Mouse (Mus musculus): Measurements from ENCODE around the gene Gm4340.
"Not testable (repeated sequence)": the region's sequence is repeated elsewhere in the genome, so short reads cannot be mapped to it uniquely, and the experiment has no call there.

Gene Gm4340

DNA sequence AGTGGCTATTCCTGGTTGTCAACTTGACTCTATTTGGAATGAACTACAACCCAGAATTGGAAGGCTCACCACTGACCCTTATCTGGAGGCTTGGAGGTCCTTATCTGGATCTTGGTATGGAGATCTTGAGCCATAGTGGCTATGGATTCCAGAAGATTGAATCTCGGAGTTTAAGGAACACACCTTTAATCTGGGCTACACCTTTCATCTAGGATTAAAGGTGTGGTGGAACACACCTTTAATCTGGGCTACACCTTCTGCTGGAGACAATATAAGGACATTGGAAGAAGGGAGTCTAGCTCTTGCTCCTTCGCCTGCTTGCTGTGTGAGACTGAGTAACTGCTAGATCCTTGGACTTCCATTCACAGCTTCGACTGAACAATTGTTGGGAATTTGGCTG is at the start of gene Gm4340:
Gene Gm4340, plus strand, starts transcription at position 301 of the 400 bp plus-strand sequence.
- not testable (repeated sequence) for DNase-seq (ENCODE audit: low read depth, low spot score); H3K27me3 ChIP-seq (ENCODE audit: control insufficient read depth, insufficient read depth, low read length, poor library complexity, severe bottlenecking); H3K36me3 ChIP-seq (ENCODE audit: control insufficient read depth, insufficient read depth, low read length, poor library complexity, severe bottlenecking)

DNA sequence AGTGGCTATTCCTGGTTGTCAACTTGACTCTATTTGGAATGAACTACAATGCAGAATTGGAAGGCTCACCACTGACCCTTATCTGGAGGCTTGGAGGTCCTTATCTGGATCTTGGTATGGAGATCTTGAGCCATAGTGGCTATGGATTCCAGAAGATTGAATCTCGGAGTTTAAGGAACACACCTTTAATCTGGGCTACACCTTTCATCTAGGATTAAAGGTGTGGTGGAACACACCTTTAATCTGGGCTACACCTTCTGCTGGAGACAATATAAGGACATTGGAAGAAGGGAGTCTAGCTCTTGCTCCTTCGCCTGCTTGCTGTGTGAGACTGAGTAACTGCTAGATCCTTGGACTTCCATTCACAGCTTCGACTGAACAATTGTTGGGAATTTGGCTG is 42.6 kb upstream of the Gm4340 start, which contains the start of gene Gm6763:
Gene Gm6763, plus strand, starts transcription at position 301 of the 400 bp plus-strand sequence.
- DNase-seq (ENCODE audit: low read depth, low spot score), result not testable (repeated sequence)

DNA sequence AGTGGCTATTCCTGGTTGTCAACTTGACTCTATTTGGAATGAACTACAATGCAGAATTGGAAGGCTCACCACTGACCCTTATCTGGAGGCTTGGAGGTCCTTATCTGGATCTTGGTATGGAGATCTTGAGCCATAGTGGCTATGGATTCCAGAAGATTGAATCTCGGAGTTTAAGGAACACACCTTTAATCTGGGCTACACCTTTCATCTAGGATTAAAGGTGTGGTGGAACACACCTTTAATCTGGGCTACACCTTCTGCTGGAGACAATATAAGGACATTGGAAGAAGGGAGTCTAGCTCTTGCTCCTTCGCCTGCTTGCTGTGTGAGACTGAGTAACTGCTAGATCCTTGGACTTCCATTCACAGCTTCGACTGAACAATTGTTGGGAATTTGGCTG is 34.1 kb upstream of the Gm4340 start, which contains the start of gene Gm8764:
Gene Gm8764, plus strand, starts transcription at position 301 of the 400 bp plus-strand sequence.
- not testable (repeated sequence) for DNase-seq (ENCODE audit: low read depth, low spot score); H3K27me3 ChIP-seq (ENCODE audit: control insufficient read depth, insufficient read depth, low read length, poor library complexity, severe bottlenecking); H3K36me3 ChIP-seq (ENCODE audit: control insufficient read depth, insufficient read depth, low read length, poor library complexity, severe bottlenecking)

More for the DNA sequence above, 42.6 kb upstream of the Gm4340 start, which contains the start of gene Gm6763:
- not testable (repeated sequence) for H3K27me3 ChIP-seq (ENCODE audit: control insufficient read depth, insufficient read depth, low read length, poor library complexity, severe bottlenecking); H3K36me3 ChIP-seq (ENCODE audit: control insufficient read depth, insufficient read depth, low read length, poor library complexity, severe bottlenecking)

DNA sequence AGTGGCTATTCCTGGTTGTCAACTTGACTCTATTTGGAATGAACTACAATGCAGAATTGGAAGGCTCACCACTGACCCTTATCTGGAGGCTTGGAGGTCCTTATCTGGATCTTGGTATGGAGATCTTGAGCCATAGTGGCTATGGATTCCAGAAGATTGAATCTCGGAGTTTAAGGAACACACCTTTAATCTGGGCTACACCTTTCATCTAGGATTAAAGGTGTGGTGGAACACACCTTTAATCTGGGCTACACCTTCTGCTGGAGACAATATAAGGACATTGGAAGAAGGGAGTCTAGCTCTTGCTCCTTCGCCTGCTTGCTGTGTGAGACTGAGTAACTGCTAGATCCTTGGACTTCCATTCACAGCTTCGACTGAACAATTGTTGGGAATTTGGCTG is 25.6 kb upstream of the Gm4340 start, which contains the start of gene Gm21304:
Gene Gm21304, plus strand, starts transcription at position 301 of the 400 bp plus-strand sequence.
- not testable (repeated sequence) for H3K27me3 ChIP-seq (ENCODE audit: control insufficient read depth, insufficient read depth, low read length, poor library complexity, severe bottlenecking); DNase-seq (ENCODE audit: low read depth, low spot score)

DNA sequence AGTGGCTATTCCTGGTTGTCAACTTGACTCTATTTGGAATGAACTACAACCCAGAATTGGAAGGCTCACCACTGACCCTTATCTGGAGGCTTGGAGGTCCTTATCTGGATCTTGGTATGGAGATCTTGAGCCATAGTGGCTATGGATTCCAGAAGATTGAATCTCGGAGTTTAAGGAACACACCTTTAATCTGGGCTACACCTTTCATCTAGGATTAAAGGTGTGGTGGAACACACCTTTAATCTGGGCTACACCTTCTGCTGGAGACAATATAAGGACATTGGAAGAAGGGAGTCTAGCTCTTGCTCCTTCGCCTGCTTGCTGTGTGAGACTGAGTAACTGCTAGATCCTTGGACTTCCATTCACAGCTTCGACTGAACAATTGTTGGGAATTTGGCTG is 17.1 kb upstream of the Gm4340 start, which contains the start of gene Gm21312:
Gene Gm21312, plus strand, starts transcription at position 301 of the 400 bp plus-strand sequence.
- not testable (repeated sequence) for H3K27me3 ChIP-seq (ENCODE audit: control insufficient read depth, insufficient read depth, low read length, poor library complexity, severe bottlenecking); DNase-seq (ENCODE audit: low read depth, low spot score); H3K36me3 ChIP-seq (ENCODE audit: control insufficient read depth, insufficient read depth, low read length, poor library complexity, severe bottlenecking)

More for the DNA sequence above, 25.6 kb upstream of the Gm4340 start, which contains the start of gene Gm21304:
- H3K36me3 ChIP-seq (ENCODE audit: control insufficient read depth, insufficient read depth, low read length, poor library complexity, severe bottlenecking), result not testable (repeated sequence)

DNA sequence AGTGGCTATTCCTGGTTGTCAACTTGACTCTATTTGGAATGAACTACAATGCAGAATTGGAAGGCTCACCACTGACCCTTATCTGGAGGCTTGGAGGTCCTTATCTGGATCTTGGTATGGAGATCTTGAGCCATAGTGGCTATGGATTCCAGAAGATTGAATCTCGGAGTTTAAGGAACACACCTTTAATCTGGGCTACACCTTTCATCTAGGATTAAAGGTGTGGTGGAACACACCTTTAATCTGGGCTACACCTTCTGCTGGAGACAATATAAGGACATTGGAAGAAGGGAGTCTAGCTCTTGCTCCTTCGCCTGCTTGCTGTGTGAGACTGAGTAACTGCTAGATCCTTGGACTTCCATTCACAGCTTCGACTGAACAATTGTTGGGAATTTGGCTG is 8.6 kb upstream of the Gm4340 start, which contains the start of gene Gm20765:
Gene Gm20765, plus strand, starts transcription at position 301 of the 400 bp plus-strand sequence.
- H3K27me3 ChIP-seq (ENCODE audit: control insufficient read depth, insufficient read depth, low read length, poor library complexity, severe bottlenecking); DNase-seq (ENCODE audit: low read depth, low spot score); H3K36me3 ChIP-seq (ENCODE audit: control insufficient read depth, insufficient read depth, low read length, poor library complexity, severe bottlenecking): not testable (repeated sequence)

DNA sequence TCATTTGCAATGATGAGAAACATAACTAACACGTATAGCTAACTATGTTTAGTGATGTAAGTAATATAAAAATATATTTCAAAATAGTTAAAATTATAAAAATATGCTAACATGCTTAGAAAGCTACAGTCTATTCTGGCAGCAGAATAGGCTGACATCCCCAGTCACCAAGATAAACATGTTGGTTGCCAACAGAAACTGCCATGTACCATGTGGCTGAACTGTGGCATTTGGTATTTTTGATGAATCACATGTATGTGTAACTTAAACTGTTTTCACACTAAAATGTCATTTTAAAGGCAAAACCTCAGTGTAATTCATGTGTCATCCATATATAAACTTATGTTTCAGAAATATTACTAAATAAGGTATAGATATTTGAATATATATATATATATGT is 15.8 kb downstream of the Gm4340 start:
- no peak for DNase-seq (ENCODE audit: low read depth, low spot score)
- no peaks in the 10 kb centered on the region for H3K27me3 ChIP-seq (ENCODE audit: control insufficient read depth, insufficient read depth, low read length, poor library complexity, severe bottlenecking)
- no peaks in the 10 kb centered on the region for H3K36me3 ChIP-seq (ENCODE audit: control insufficient read depth, insufficient read depth, low read length, poor library complexity, severe bottlenecking)

DNA sequence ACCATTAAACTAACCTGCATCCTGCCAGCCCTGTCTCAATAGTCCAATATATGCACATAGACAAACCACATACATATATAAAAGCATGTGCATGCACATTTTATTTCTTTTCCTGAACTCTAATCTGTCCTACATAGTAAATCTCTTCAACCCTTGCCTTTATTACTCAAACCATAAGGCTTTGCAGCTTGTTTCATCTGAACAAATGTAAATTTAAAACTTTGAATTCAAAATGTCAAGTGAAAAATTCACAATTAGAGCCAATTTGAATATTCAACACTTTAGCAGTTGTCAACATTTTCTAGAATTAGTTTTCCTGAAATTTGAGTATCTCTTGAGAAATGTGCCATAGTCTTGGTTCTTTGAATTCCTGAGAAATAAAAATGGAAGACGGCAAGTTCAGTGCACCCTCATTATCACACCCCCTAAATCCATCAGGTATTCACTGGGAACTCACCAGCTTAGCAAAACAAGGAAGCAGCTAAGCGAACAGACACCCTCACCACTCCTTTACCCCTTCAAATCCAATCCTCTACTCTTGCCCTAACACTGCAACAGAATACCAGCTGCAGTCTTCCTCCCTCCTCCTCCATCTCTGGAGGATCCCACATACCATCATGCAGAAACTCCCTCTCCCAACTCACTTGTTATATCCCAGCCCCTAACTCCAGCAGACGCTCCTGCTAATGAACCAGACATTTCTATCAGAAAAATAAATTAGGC is 16.6 kb downstream of the Gm4340 start:
- no peak for DNase-seq (ENCODE audit: low read depth, low spot score)
- H3K36me3 ChIP-seq (ENCODE audit: control insufficient read depth, insufficient read depth, low read length, poor library complexity, severe bottlenecking), result no peaks in the 10 kb centered on the region
- H3K27me3 ChIP-seq (ENCODE audit: control insufficient read depth, insufficient read depth, low read length, poor library complexity, severe bottlenecking), result no peaks in the 10 kb centered on the region

DNA sequence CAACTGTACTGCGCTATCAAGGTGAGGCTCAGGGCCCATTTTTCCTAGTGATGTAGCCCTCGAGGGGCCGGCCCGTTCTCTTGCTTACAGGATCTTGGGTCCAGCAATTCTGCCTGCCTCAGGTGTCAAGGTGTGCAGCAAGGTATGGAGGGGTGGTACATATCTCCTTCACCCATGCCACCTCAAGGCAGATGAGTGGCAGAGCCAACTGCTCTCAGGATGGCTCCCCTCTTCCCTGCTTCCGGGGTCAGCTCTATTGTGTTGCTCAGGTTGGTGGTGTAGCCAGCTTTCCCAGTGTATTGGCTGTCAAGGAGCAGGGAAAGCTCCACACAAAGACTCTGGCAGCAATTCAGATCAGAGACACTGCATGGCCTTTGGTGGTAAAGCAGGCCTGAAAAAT is 20.7 kb downstream of the Gm4340 start:
- no peak for DNase-seq (ENCODE audit: low read depth, low spot score)
- H3K27me3 ChIP-seq (ENCODE audit: control insufficient read depth, insufficient read depth, low read length, poor library complexity, severe bottlenecking), result no peaks in the 10 kb centered on the region
- no peaks in the 10 kb centered on the region for H3K36me3 ChIP-seq (ENCODE audit: control insufficient read depth, insufficient read depth, low read length, poor library complexity, severe bottlenecking)

DNA sequence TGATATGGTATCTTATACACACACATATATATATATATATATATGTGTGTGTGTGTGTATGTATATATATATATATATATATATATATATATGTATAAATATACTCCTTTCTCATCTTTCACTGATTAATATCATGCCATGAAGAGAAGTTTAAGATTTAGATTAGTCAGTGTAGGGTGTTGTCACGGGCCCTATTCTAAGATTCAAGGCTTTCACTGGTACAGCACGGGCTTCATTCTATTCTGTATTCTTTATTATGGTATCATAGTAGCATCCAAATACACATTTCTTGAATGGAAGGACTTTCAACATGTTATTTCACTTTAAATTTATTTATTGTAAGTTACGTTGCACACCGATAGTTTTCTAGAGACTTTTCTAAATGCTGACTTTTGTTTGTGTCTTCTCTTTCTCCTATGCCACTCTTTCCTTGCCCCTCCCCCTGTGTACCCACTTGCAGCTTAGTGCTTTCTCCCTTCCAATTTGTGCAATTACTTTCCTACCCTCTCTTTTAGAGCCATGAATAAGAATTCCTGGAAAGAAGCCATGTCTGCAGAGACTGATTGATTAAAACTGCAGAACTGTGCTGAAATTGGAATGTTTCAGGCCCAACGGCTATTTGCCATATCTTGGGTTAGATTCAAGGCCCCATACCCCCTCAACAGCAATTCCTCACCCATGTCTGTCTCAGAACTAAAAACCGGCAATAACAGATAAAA is 26.6 kb downstream of the Gm4340 start:
- no peaks in the 10 kb centered on the region for H3K36me3 ChIP-seq (ENCODE audit: control insufficient read depth, insufficient read depth, low read length, poor library complexity, severe bottlenecking)
- H3K27me3 ChIP-seq (ENCODE audit: control insufficient read depth, insufficient read depth, low read length, poor library complexity, severe bottlenecking), result no peaks in the 10 kb centered on the region
- no peak for DNase-seq (ENCODE audit: low read depth, low spot score)
